Mouse (Mus musculus) cerebellum, postnatal 36 days (tissue): Measurements from ENCODE around the gene Gm11213.

Experiments
- DNase-seq, 2 experiments: peaks; one replicate each; pipeline ENCODE4 v3.0.0; 2021 to 2022; ENCODE audit warnings: mixed read lengths in 2 of 2

The Gm11213 gene

DNA sequence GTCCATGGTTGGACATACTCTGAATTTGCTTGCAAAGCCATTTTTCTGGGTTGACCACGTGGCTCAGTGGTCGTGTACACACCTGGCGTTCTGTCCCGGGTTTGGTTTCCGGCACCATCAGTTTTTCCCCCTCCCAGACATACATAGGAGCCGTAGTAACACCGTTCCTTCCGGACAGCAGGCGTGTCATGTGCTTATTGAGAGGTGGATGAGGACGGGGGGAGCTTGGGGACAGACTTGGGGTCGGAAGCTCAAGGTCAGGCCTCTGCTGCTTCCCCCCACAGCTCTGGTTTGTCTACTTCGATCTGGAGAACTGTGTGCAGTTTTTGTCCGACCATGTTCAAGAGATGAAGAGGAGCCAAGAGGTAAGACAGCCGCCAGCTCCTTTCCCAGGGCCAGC lies 25.4 kb downstream of the Gm11213 start:
- DNase-seq, result no peak

DNA sequence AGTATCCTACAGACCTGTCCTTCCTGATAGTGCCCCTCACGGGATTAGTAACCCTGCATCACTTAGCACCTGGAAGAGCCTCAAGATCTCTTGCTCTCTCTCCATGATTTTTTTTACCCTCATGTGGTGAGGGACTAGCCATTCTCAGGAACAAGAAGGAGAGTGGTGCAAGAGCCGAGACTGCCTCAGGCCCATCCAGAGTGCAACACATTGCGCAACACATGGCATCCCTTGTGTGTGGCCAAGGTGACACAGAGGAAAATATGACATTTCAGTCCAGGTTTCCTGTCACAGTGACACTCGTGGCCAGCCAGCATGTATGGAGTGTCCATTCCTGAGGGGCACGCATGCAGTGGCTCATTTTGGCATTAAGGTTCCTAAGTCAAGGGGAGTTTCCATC lies 32.4 kb downstream of the Gm11213 start:
- no peak for DNase-seq

DNA sequence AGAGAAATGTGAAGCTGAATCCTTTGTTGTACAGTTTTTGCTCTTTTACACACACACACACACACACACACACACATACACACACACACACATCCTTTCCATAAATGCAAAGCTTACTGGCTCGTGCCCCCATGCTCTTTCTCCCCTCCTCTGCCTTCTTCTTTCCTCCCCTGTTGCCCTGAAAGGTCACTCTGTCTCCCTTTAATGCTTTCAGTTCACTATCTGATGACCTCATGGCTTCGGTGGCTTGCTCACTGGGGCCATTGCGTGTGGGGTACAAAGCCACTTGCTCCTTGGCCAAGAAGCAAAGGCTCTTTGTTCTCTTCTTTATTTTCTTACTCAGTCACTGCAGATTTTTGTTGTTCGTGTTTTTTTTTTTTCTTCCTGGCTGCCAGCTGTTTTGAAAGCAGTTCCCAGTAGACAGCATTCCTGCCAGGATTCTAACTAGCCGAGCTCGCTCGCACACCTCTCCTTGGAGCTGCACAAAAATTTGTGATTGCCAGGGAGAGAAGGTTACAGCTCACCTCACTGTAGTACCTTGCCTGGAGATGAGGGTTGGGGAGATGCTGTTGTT lies 34.8 kb downstream of the Gm11213 start:
- DNase-seq, result no peak

DNA sequence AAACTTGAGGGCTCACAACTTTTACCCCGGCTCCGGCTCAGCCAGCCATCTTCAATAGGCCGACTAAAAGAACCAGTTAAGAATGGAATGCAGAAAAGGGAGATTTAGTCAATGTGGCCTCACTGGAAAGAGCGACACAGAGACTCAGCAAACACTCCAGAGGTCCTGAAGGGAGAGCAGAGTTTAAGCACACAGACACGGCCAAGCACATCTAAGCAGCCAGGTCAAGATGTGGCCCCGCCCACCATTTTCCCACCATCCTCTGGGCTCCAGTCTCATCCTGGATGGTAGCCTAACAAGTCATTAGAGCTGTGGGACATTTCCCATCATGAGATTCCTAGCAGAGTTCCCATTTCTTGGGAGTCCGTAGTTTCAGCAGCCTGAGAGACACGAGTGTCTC lies 35.7 kb downstream of the Gm11213 start:
- no peak for DNase-seq

DNA sequence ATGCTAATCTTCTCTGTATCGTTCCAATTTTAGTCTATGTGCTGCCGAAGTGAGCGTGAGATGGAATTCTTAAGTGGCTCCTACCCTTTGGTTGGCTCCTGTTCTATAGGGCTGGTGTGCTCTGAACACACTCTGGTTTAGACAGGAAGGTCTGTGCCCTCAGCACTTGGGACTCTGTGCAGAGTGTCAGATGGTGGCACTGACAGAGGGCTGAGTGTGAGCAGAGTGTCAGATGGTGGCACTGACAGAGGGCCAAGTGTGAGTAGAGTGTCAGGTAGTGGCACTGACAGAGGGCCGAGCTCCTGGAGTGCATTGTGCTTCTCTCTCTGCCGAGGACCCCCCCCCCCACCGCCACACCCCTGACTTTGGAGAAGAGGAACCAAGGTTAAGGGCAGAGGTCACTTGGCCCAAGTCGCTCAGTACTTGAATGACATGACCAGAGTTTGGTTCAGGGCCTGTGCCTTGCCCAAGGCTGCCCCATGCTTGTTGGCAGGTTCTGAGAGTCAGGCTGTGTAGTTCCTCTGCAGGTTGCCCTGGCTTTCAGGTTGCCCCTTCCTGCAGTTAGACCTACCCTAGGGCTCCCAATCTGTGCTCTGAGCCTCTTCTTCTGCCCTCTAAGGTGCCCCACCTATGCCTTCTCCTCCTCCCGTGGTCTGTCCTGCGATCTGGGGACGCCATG lies 37.2 kb downstream of the Gm11213 start:
- no peak for DNase-seq

DNA sequence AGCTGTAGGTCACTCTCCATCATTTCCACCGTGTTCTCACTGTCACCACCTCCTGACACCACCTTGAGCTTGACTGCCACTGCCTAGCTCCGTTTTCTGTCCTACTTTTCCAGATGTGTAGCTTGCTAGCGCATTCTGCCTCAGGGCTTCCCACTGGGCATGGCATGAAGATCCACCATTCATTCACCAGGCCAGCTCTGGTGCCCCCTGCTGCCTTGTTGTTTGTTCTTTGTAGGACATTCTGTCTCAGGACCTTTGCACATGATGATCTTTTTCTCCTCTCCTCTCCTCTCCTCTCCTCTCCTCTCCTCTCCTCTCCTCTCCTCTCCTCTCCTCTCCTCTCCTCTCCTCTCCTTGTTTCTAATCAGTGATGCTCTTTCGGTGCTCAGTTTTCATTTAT lies 42.3 kb downstream of the Gm11213 start:
- no peak for DNase-seq

DNA sequence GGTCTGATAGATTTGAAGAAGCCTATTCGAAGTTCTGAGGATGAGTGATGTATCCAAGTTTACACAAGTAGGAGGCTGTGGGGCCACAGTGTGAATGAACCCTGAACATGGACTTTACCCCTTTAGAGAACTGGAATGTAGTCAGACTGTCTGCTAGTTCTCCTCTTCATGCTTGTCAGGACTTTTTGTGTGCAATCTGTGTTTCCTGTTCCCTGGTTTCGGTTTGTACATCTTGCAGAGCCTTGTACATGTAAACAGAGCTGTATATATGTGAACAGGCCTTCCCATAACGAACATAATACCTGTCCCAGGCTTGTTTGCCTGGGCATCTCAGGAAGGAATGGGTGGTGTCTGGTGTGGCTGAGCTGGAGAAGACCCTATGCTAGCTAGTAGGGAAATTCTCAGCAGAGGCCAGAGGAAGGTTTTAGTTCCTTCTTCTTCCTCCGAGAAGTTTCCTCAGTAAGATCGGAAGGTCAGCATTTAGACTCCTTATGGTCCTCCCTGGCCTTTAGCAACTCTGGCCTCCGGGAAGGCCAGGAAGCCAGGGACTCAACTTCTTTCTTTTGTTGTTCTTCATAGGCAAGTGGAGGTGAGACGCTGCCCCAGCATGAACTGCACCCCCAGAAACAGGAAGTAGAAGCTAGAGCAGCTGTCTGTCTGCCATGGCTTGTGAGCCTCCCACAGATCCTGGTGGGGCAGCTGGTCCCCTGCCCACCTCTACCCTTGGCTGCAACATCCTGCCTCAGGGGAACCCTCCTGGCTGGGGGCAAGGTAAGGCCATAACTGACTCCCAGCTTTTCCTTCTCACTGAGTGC lies 43.0 kb downstream of the Gm11213 start:
- no peak for DNase-seq

DNA sequence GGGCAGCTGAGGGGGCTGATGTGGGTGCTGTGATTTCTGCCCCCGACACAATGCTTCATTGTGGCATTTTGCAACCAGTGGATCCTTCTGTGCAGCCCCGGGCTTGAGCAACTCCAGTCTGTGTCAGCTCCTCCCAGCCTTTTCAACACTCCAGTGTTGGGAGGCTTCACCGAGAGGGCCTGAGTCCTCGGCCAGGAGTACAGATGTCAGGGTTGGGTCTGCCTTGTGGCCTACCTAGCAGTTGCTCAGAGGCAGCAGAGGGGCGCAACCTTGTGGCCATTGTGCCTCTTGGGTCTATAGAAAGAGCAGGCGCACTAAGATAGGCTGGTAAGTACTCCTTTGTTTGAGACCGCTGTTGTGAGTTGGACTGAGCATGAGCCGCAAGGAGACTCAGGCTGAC lies 45.0 kb downstream of the Gm11213 start:
- DNase-seq, result no peak

DNA sequence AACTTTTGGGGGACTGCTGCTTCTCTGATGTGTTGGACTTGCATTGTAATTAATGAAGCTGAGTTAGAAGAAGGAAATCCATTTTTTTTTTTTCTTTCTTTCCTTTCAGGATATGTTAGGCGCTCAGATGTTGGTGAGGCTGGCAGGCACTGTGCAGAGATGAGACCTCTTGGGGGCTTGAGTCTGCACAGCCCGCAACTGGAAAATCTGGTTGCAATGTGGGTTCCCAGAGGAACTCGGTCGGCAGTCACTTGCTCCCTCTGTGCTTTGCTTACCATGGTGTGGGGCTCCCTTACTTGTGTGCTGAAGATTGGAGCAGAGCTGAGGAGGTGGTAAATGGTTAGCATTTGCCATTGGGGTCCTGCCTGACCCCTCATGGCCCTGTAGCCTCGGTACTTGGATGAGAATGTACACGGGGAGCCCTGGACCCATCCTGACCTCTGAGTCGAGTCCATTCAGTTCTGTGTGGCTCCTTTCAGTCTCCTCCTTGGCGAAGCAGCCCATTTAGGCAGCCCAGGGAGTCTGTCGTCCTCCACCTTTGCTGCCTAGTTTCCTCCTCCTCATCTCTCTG lies 45.8 kb downstream of the Gm11213 start:
- DNase-seq, result peak in 1 of 2 experiments; percentile 9

DNA sequence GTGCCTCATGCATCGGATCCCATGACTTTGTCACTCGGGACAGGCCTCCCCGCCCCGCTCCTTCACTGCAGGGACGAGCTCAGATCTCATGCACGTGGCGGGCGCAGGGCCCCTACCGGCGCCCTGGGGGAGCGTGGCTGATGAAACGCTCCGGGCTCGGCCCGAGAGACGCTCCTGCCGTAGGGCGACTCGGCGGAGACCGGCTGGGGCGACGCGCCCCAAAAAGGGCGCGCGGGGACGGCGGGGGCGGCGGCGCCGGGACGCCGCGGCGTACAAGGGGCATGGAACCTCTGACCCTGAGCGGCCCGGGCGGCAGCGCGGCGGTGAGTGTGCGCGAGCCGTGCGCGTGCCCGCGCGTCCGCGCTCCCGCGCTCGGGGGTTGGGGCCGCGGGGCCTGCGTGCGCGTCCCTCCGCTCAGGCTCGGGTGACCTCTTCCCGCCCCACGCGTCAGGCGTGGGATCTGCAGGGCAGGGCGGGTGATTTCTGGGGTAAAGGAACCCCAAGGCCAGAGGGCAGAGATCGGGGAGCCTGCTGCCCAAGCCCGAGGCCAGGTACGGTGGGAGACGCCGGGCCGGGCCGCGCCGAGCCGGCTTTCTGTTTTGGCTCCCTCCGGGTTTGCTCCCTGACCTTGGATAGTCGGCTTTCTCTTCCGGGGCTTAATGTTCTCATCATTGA lies 46.5 kb downstream of the Gm11213 start, which contains the start of gene Tmem268:
Gene Tmem268, plus strand, starts transcription at position 375 of the 675 bp plus-strand sequence.
- DNase-seq, result peak; percentile 75 to 81

DNA sequence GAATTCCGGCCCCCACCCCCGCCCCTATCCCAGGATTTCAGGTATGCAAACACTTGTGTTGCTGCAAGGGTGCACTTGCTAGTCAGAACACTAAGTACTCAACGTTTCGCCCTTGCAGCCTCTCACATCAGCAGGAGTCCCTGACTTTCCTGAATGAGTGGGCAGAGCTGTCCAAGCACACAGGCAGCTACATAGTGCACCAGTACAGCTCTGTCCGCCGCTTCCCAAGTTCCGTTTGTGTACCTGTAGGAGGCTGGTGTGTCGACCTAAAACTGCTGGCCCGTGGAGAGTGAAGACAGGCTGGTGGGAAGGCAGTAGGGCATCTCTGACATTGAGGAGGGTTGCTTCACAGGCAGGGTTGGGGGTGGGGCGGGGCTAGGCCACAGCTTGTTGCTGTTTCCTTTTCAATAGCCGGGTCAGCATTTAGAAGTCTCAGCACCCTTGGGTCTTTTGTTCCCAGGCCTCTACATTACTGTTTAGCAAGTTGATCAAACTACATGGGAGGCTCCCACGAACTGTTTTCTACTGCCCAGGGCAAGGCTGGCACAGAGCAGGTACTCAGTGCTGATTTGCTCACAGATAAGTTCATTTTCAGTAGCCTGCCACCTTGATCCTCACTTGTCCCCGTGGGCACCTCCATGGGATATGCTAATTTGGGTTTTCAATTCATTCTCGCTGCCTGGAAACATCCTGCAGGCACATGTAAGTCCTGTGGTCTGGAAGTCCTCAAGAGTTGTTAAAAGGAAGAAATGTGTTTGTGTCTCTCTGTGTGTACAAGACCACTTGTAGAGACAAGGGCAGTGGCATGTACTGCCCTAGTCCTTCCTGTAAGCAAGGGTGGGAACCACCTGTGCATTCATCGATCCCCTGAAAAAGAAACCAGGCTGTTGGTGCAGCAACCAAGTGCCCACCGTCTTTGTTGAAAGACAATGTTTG lies 47.7 kb downstream of the Gm11213 start:
- DNase-seq, result peak in 1 of 2 experiments; percentile 14

DNA sequence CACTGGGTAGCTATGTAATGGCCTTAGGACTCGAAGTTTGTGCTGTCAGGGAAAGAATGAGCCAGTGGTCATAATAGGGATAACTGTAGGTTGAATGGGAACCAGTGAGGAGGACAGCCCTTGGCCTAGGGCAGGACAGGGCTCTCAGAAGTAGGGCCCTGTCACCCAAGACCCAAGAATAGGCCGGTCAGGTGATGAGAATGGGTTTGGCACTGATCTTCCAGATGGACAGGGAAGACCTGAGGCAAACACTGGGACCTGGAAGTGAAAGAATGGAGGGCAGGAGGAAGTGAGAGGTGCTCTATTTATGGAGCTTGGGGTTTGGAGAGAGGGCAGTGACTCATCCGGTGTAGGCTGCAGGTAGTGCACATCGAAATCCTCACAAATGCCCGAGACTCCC lies 48.4 kb downstream of the Gm11213 start:
- DNase-seq, result no peak

DNA sequence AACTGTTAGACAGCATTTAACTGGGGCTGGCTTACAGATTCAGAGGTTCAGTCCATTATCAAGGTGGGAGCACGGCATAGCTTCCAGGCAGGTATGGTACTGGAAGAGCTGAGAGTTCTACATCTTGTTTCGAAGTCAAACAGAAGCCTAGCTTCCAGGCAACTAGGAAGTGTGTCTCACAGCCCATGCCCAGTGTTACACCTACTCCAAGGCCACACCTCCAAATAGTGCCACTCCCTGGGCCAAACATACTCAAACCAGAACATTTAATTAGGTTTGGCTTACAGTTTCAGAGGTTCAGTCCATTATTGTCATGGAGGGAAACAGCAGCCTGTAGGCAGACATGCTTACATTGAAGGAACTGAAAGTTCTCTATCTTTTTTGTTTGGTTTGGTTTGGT lies 50.0 kb downstream of the Gm11213 start:
- DNase-seq, result no peak

DNA sequence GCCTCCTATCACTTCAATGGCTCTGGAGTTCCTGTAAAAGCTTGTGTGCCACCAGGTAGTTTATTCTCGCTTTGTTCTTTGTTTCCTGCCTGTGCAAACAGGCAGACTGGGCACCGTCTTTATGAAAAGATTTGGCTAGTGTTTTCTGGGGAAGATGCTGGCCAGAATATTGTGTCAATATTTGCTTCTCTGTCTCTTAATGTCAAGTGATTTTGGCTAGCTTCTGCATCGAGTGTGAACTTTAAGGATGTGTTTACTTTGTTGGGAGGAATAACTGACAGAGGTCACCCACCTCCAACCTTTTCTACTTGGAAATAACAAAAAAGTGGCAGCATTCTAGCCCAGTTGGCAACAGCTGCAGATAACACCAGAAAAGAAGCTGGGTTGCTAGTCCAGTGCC lies 50.4 kb downstream of the Gm11213 start:
- DNase-seq, result no peak

DNA sequence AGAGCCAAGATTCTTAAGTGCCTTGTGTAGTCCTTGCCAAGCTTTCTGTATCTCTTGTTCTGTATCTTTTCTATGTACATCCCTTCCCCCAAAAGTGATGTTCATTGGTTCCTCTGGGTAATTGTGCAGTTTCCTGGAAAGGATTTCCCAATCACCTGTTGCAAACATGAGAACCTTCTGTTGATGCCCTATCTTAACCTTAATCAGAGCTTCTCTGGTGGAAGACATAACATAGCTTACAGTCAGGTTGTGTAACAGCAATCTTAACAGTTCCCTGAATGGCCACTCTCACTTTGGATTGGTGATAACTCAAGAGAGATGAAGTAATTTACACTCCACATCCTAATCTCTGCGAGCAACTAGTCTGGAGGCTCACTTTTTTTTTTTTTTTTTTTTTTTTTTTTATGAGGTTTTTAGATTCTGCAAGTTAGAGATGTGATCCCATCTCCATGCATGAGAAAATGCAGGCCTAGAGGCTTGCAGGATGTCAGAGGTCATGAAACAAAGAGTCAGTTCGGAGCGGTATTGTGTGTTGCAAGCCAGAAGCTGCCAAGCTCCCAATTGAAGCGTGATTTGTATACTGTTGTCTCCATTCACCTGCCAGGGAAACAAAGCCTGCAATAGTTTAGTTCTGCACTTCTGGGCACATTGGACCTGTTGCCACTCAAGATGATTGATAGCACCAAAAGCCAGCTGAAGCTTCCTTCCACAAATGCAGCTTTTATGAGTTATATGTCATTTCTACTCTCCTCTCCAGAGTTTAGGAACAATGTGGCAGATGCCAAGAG lies 51.1 kb downstream of the Gm11213 start:
- no peak for DNase-seq

DNA sequence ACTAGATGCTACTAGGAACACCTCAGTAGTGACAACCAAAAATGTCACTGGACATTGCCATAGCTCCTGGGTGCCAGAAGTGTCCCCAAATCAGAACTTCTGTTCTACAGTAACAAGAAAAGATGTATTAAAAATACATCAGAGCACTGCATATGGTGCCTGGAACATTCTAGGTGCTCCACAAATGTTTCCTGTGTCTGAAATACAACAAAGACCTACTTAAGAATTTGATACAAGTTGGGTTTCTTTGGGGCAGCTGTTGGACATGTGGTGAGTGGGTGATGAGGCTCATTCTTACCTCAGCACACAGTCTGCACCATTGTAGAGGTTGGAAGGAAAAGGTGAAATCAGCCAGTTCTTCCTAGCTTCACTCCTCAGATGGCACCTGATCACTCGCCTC lies 52.2 kb downstream of the Gm11213 start:
- no peak for DNase-seq

DNA sequence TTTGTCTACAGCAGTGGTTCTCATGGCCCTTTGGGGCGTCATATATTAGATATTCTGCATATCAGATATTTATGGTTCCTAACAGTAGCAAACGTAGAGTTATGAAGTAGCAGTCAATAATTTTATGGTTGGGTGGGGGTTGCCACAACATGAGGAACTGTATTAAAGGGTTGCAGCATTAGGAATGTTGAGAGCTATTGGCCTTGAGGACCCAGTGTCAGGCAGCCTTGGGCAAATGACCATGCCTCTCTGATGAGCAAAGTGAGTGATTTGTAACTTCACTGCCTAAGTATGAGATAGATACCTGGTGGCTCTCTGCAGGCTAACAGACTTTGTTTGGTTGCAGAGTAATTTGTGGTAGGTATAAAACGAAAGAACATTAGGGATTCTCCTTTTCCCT lies 54.2 kb downstream of the Gm11213 start:
- no peak for DNase-seq

DNA sequence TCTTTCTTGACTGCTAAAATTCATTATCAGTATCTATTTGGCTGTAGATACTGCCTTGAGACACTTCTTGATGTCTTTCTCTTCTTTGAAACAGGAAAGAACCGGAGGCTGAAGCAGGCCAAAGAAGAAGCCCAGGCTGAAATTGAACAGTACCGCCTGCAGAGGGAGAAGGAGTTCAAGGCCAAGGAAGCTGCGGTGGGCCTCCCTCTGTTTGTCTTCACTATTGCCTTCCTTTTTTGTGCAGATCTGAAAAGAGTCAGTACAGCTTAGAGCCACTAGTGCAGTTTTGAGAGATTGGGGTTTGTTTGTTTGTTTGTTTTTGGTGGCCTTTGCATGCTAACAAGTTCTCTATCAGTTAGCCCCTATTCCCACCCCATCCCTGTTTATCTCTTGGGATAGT lies 56.6 kb downstream of the Gm11213 start:
- DNase-seq, result no peak

DNA sequence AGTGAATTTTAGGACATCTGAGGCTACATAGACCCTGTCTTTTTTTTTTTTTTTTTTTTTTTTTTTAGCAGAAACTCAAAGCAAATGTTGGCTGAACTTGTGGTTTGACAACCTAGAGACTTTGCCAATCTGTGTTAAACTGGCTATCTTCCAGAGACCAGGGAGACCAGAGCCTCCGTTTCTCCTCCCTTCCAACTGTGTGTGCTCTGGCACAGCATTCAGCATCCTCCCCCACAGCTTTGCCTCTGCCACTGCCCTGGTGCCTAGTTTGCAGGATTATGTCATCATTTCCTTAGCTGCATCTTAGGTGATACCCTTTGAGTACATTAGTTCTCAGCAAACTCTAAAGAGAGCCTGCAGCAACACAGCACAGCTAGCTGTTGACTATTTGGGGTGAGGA lies 57.3 kb downstream of the Gm11213 start:
- DNase-seq, result no peak
